Mouse (Mus musculus) left cerebral cortex, adult 18-20 months (tissue): ENCODE results near the gene Slc30a7. TPM values are rescaled to one million over a fixed set of nuclear protein-coding genes. Genes with fewer than 3 reads are reported as not detected.

Experiments used
- DNase-seq, 2 experiments: peaks; one replicate each; pipeline ENCODE4 v3.0.0; 2021 to 2022; ENCODE audit warnings: low spot score in 2 of 2, mixed read lengths in 1 of 2
- long read RNA-seq, 2 experiments: library from polyadenylated mRNA; stranded (forward); transcript quantifications; one replicate each; pipeline ENCODE4 v2.0.0; 2021
- total RNA-seq, 2 experiments: library from RNA; stranded (reverse); gene quantifications; 2 replicates each; pipeline ENCODE4 v1.2.3; 2021

Slc30a7 gene
- total RNA-seq: 10 to 100 TPM; 30.9 to 31.4 TPM
- long read RNA-seq, experiment 1, full-length matches to known transcripts: 3 of 5 reads
- long read RNA-seq, experiment 1, partial matches to known transcripts: 0 of 5 reads
- long read RNA-seq, experiment 1, other reads (novel, unspliced or antisense): 2 of 5 reads
- long read RNA-seq, experiment 2, full-length matches to known transcripts: 6 of 6 reads
- long read RNA-seq, experiment 2, partial matches to known transcripts: 0 of 6 reads
- long read RNA-seq, experiment 2, other reads (novel, unspliced or antisense): 0 of 6 reads

GRCm38 (mm10) chr3:116006978-116007940, at the start of gene Slc30a7, which contains the start of gene Extl2:
TSS of gene Slc30a7 (minus strand) at chr3:116007406.
TSS of gene Extl2 (plus strand) at chr3:116007462.
- peak; percentile 71 to 87 for DNase-seq

GRCm38 (mm10) chr3:116047034-116047433, 39.8 kb upstream of the Slc30a7 start:
- DNase-seq: no peak

GRCm38 (mm10) chr3:116046000-116046399, 38.8 kb upstream of the Slc30a7 start:
- DNase-seq: no peak

GRCm38 (mm10) chr3:116040776-116041175, 33.6 kb upstream of the Slc30a7 start:
- no peak for DNase-seq

- peak in 1 of 2 experiments; percentile 32 for DNase-seq
Measured at GRCm38 (mm10) chr3:116033871-116034222, 26.6 kb upstream of the Slc30a7 start.

GRCm38 (mm10) chr3:116033218-116033870, 26.1 kb upstream of the Slc30a7 start:
- no peak for DNase-seq

GRCm38 (mm10) chr3:116030152-116030788, 23.1 kb upstream of the Slc30a7 start:
- no peak for DNase-seq

- DNase-seq: no peak
Measured at GRCm38 (mm10) chr3:116026996-116027395, 19.8 kb upstream of the Slc30a7 start.

- DNase-seq: no peak
Measured at GRCm38 (mm10) chr3:116025701-116026100, 18.5 kb upstream of the Slc30a7 start.

GRCm38 (mm10) chr3:116024669-116025068, 17.5 kb upstream of the Slc30a7 start:
- DNase-seq: no peak

GRCm38 (mm10) chr3:116024236-116024635, 17.0 kb upstream of the Slc30a7 start:
- no peak for DNase-seq

GRCm38 (mm10) chr3:116019136-116019535, 11.9 kb upstream of the Slc30a7 start:
- no peak for DNase-seq

- no peak for DNase-seq
Measured at GRCm38 (mm10) chr3:116018606-116019005, 11.4 kb upstream of the Slc30a7 start.

GRCm38 (mm10) chr3:116016116-116016515, 8.9 kb upstream of the Slc30a7 start:
- DNase-seq: no peak

GRCm38 (mm10) chr3:116014901-116015300, 7.7 kb upstream of the Slc30a7 start:
- no peak for DNase-seq

- no peak for DNase-seq
Measured at GRCm38 (mm10) chr3:116009622-116010344, 2.6 kb upstream of the Slc30a7 start.

GRCm38 (mm10) chr3:116007941-116008440, 785 bp upstream of the Slc30a7 start:
- peak; percentile 71 to 79 for DNase-seq

GRCm38 (mm10) chr3:116006284-116006977, 775 bp downstream of the Slc30a7 start:
- no peak for DNase-seq

GRCm38 (mm10) chr3:115996929-115997328, 10.3 kb downstream of the Slc30a7 start:
- DNase-seq: no peak

- no peak for DNase-seq
Measured at GRCm38 (mm10) chr3:115993025-115993424, 14.2 kb downstream of the Slc30a7 start.
